Mouse (Mus musculus): ENCODE results near the gene Rnf181. TPM values are rescaled to one million over a fixed set of nuclear protein-coding genes. Genes with fewer than 3 reads are reported as not detected.

The Rnf181 gene
- polyA plus RNA-seq, 1 experiment from 2014 or later = 106 TPM

DNA sequence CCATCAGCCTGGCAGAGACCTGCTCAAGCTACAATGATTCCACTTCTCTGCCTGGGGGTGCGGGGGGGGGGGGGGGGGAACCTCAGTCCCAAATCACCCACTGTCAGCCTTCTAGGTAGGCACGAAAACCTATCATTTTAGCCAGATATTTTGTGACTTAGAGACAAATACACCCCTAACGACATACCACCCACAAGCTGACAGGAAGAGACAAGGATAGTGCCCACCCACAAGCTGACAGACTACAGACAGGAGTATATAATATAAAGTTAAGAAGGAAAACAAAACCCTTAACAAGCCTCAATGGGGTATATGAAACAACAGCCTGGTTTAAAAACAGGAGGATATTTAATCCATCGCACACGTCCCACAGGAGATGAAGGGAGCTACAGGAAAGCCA is 48.3 kb downstream of the Rnf181 start:
- Histone ChIP-seq H3K4me1 (replicated peaks; ENCODE audit: control insufficient read depth, insufficient read depth, low read length) (no peaks in the 10 kb centered on the region), H3K4me3 (ENCODE audit: low read depth, low read length) (no peak overlapping the region), H3K4me2 (replicated peaks; ENCODE audit: low read depth, low read length) (no peak overlapping the region), H3K36me3 (ENCODE audit: control insufficient read depth, insufficient read depth, low read length) (peaks cover 18% of the 10 kb centered on the region), H3K27me3 (ENCODE audit: control insufficient read depth, insufficient read depth, low read length) (no peaks in the 10 kb centered on the region), H3K27ac (ENCODE audit: low read depth, low read length) (no peak overlapping the region), H3K9ac (ENCODE audit: low read depth, low read length) (no peak overlapping the region), H3K9me3 (ENCODE audit: control insufficient read depth, low read length) (no peaks in the 10 kb centered on the region)
- no peak for DNase-seq (ENCODE audit: low spot score)
- 87% methylated on average over 5 of the region's 5 CpGs for WGBS
- ATAC-seq (ENCODE audit: low FRiP score) = no peak

DNA sequence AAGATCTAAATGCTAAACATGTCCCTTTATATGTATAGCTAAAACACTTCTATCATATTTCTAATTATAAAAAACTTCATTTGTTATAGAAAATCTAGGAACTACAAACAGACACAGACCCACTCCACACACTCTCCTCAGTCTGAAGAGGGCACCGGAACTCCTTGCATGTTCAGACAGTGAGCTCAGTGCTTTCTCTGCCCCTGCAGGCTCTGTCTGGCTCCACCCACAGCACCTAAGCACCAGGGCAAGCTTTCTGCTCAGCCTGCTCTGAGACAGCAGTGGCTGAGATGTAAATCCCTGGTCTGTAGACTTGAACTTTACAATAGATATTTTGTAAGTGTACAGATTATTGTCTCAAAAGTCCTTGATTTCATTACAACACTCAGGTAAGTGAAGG is 50.7 kb downstream of the Rnf181 start:
- Histone ChIP-seq H3K4me1 (replicated peaks; ENCODE audit: control insufficient read depth, insufficient read depth, low read length) (no peaks in the 10 kb centered on the region), H3K9me3 (ENCODE audit: control insufficient read depth, low read length) (no peaks in the 10 kb centered on the region), H3K27me3 (ENCODE audit: control insufficient read depth, insufficient read depth, low read length) (no peaks in the 10 kb centered on the region), H3K4me3 (ENCODE audit: low read depth, low read length) (no peak overlapping the region), H3K9ac (ENCODE audit: low read depth, low read length) (no peak overlapping the region), H3K27ac (ENCODE audit: low read depth, low read length) (no peak overlapping the region), H3K36me3 (ENCODE audit: control insufficient read depth, insufficient read depth, low read length) (peaks cover 14% of the 10 kb centered on the region), H3K4me2 (replicated peaks; ENCODE audit: low read depth, low read length) (no peak overlapping the region)
- WGBS = 89% methylated on average over 1 of the region's 1 CpGs
- no peak for DNase-seq (ENCODE audit: low spot score)
- no peak for ATAC-seq (ENCODE audit: low FRiP score)

DNA sequence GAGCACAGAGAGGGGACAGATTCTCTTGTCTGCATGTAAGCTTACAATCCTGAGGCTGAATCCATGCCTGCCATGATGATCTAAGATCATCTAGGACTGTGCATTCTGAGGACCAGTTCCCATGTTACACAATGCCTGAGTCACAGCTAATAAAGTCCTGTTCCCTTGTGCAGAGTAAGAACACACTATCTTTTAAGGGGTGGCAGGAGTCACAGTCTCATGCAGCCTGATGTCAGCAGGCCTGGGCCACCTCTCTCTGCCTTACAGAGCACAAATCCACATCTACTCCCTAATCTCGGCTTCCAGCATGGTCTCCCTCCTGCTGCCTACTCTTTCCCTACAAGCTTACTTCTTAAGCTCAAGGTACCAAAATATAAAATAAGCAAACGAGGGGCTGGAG is 51.4 kb downstream of the Rnf181 start:
- Histone ChIP-seq H3K4me1 (replicated peaks; ENCODE audit: control insufficient read depth, insufficient read depth, low read length) (no peaks in the 10 kb centered on the region), H3K9ac (ENCODE audit: low read depth, low read length) (no peak overlapping the region), H3K27ac (ENCODE audit: low read depth, low read length) (no peak overlapping the region), H3K27me3 (ENCODE audit: control insufficient read depth, insufficient read depth, low read length) (no peaks in the 10 kb centered on the region), H3K4me3 (ENCODE audit: low read depth, low read length) (no peak overlapping the region), H3K4me2 (replicated peaks; ENCODE audit: low read depth, low read length) (no peak overlapping the region), H3K9me3 (ENCODE audit: control insufficient read depth, low read length) (no peaks in the 10 kb centered on the region), H3K36me3 (ENCODE audit: control insufficient read depth, insufficient read depth, low read length) (peaks cover 10% of the 10 kb centered on the region; the same call in 1 of the 2 replicates)
- ATAC-seq (ENCODE audit: low FRiP score) = no peak
- 84% methylated on average over 2 of the region's 2 CpGs for WGBS
- DNase-seq (ENCODE audit: low spot score) = no peak

DNA sequence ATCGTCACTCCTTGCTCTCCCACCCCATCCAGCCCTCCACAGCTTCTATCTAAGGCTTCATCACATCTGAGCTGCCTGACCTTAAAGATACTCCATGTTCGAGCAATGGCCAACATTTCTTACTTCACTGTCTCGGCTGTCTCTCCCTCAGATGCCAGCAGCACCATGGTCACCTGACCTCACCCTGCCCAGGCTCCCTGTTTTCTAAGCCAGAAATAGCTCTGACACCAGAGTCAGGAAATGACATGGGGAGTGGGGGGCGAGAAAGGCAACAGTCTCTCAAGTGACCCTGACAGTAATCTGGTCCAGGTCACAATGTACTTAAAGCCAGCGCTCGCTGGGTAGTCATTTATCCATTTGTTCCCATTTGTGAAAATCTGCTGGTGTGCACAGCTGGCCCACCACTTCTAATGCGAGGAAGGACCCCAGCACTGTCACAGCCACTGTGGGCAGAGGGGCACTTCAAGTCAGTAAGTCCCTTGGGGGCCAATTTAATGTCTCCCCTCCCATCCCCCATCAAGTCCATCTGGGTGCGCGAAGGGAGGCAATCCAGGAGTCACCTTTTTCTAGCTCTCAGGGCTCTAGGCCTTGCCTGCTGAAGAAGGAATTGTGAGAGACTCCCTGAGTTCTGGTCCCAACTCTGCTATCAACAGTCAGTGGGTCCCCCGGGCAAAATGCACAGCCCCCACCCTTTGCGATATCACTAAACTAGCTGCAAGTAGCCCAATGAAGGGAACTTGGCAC is 53.5 kb downstream of the Rnf181 start:
- H3K4me3 ChIP-seq (ENCODE audit: low read depth, low read length) = no peak overlapping the region
- peaks cover 6% of the 10 kb centered on the region; the same call in 1 of the 2 replicates for H3K36me3 ChIP-seq (ENCODE audit: control insufficient read depth, insufficient read depth, low read length)

DNA sequence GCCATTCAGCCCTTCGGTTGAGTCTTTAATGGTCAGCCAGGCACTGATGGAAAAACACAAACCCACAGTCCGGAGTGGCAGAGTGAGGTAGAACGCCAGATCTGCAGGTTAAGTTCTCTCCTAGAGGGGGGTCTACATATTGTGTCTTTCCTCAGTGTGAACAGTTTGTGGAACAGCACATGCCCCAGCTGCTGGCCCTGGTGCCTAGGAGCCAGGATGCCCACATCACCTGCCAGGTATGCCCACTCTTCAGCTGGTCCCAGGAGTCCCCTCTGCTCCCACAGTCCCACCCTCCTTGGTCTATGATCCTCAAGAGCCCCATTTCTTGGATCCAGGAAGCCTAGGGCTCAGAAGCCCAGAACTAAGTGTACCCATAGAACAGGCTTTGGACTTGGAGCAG is 54.6 kb downstream of the Rnf181 start:
- no peak for ATAC-seq (ENCODE audit: low FRiP score)
- Histone ChIP-seq H3K4me2 (replicated peaks; ENCODE audit: low read depth, low read length) (no peak overlapping the region), H3K9me3 (ENCODE audit: control insufficient read depth, low read length) (no peaks in the 10 kb centered on the region), H3K4me3 (ENCODE audit: low read depth, low read length) (no peak overlapping the region), H3K4me1 (replicated peaks; ENCODE audit: control insufficient read depth, insufficient read depth, low read length) (no peaks in the 10 kb centered on the region), H3K27me3 (ENCODE audit: control insufficient read depth, insufficient read depth, low read length) (no peaks in the 10 kb centered on the region), H3K36me3 (ENCODE audit: control insufficient read depth, insufficient read depth, low read length) (peaks cover 4% of the 10 kb centered on the region; the same call in 1 of the 2 replicates), H3K27ac (ENCODE audit: low read depth, low read length) (no peak overlapping the region), H3K9ac (ENCODE audit: low read depth, low read length) (no peak overlapping the region)
- no peak for DNase-seq (ENCODE audit: low spot score)
- 100% methylated on average over 3 of the region's 3 CpGs for WGBS

More for the DNA sequence above, 53.5 kb downstream of the Rnf181 start:
- no peak overlapping the region for H3K9ac ChIP-seq (ENCODE audit: low read depth, low read length)
- no peaks in the 10 kb centered on the region for H3K9me3 ChIP-seq (ENCODE audit: control insufficient read depth, low read length)
- no peak overlapping the region for H3K4me2 ChIP-seq (replicated peaks; ENCODE audit: low read depth, low read length)
- no peak for ATAC-seq (ENCODE audit: low FRiP score)
- no peaks in the 10 kb centered on the region for H3K4me1 ChIP-seq (replicated peaks; ENCODE audit: control insufficient read depth, insufficient read depth, low read length)
- H3K27me3 ChIP-seq (ENCODE audit: control insufficient read depth, insufficient read depth, low read length) = no peaks in the 10 kb centered on the region
- no peak for DNase-seq (ENCODE audit: low spot score)
- H3K27ac ChIP-seq (ENCODE audit: low read depth, low read length) = no peak overlapping the region
- WGBS = 92% methylated on average over 11 of the region's 11 CpGs

Other genes with a start within 250 kb of the Rnf181 start
- 9.2 and 9.6 TPM in 2 replicates for gene Atoh8, start 131.4 kb downstream of the Rnf181 start, polyA plus RNA-seq (2014; fragmentation: Nextera tagmentation; extraction: Ambion mirVana)
- not detected in 2 replicates for gene Sftpb, start 62.3 kb downstream of the Rnf181 start, polyA plus RNA-seq (2014; fragmentation: Nextera tagmentation; extraction: Ambion mirVana)
- 102 and 113 TPM in 2 replicates for gene Usp39, start 21.8 kb downstream of the Rnf181 start, polyA plus RNA-seq (2014; fragmentation: Nextera tagmentation; extraction: Ambion mirVana)
- gene 0610030E20Rik, start 19.6 kb downstream of the Rnf181 start, polyA plus RNA-seq (2014; fragmentation: Nextera tagmentation; extraction: Ambion mirVana) = 17.6 and 28.4 TPM in 2 replicates
- 7.0 and 9.2 TPM in 2 replicates for gene Tmem150a, start 11.5 kb downstream of the Rnf181 start, polyA plus RNA-seq (2014; fragmentation: Nextera tagmentation; extraction: Ambion mirVana)
- gene Vamp5, start 13.5 kb upstream of the Rnf181 start, polyA plus RNA-seq (2014; fragmentation: Nextera tagmentation; extraction: Ambion mirVana) = 13.4 and 13.7 TPM in 2 replicates
- gene Vamp8, start 23.7 kb upstream of the Rnf181 start, polyA plus RNA-seq (2014; fragmentation: Nextera tagmentation; extraction: Ambion mirVana) = 35.2 and 37.9 TPM in 2 replicates
- 12.9 and 13.1 TPM in 2 replicates for gene Ggcx, start 47.4 kb upstream of the Rnf181 start, polyA plus RNA-seq (2014; fragmentation: Nextera tagmentation; extraction: Ambion mirVana)
- gene Mat2a, start 72.6 kb upstream of the Rnf181 start, polyA plus RNA-seq (2014; fragmentation: Nextera tagmentation; extraction: Ambion mirVana) = 409 and 478 TPM in 2 replicates
- gene Sh2d6, start 154.8 kb upstream of the Rnf181 start, polyA plus RNA-seq (2014; fragmentation: Nextera tagmentation; extraction: Ambion mirVana) = 0.45 and 0.66 TPM in 2 replicates
- 10.4 TPM in 2 replicates for gene Capg, start 177.4 kb upstream of the Rnf181 start, polyA plus RNA-seq (2014; fragmentation: Nextera tagmentation; extraction: Ambion mirVana)
- 17.7 and 18.5 TPM in 2 replicates for gene Elmod3, start 231.5 kb upstream of the Rnf181 start, polyA plus RNA-seq (2014; fragmentation: Nextera tagmentation; extraction: Ambion mirVana)
- 6.0 and 7.4 TPM in 2 replicates for gene Retsat, start 231.5 kb upstream of the Rnf181 start, polyA plus RNA-seq (2014; fragmentation: Nextera tagmentation; extraction: Ambion mirVana)